ENCODE assay signal across 26 mouse cellular contexts in the genomic region with DNA sequence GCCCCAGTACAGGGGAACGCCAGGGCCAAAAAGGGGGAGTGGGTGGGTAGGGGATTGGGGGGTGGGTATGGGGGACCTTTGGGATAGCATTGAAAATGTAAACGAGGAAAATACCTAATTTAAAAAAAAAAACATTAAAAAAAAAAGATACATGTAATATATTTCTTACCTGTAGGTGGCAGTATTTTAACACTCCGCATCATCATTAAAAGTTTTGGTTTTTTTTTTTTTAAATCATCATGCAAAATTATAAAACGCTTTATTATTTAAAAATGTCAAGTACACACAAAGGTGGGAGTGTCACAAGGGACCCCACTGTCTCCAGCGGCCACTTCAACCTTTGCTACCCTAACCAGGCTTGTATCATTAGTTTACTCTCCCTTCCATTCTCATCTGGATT. TPM values are rescaled to one million over a fixed set of nuclear protein-coding genes. Genes with fewer than 3 reads are reported as not detected.
DNase-seq lines count a peak whose midpoint lies in the region; ATAC-seq and TF ChIP-seq lines count a peak whose summit lies in the region.
"Not testable (repeated sequence)": the region's sequence is repeated elsewhere in the genome, so short reads cannot be mapped to it uniquely, and the experiment has no call there.
"Had no signal": no experiment of that assay in that cellular context is flagged by ENCODE, and none has a peak within 500 bp of the region (broad histone marks: within the 10 kb centered on the region; RNA-seq: fewer than 3 reads in every experiment).

No protein-coding gene starts in this region.

- WGBS in heart, adult 2 months, result 11% methylated on average over 4 of the region's 5 CpGs
- WGBS in heart, embryonic 14.5 days, result 16% methylated on average over 4 of the region's 5 CpGs
- 16% methylated on average over 4 of the region's 5 CpGs for whole genome bisulfite sequencing in intestine, postnatal 0 days
- WGBS in liver, adult 2 months, result 19% methylated on average over 4 of the region's 5 CpGs

- not testable (repeated sequence) for H3K4me1 ChIP-seq in heart, adult 2 months (ENCODE audit: control insufficient read depth, insufficient read depth, low read length); heart, embryonic 14.5 days (ENCODE audit: control insufficient read depth in 2 of 2, insufficient read depth in 2 of 2, low read length in 2 of 2); intestine, postnatal 0 days (replicated peaks; ENCODE audit: control insufficient read depth, insufficient read depth, low read length); liver, adult 2 months (ENCODE audit: control insufficient read depth, insufficient read depth, low read length)

- POLR2A ChIA-PET in Patski (lab: Charles Lee), result not testable (repeated sequence)

- not testable (repeated sequence) for TF ChIP-seq POLR2A in heart, adult 2 months (IDR thresholded peaks at IDR 0.05; ENCODE audit: insufficient read depth, low read depth, low read length); liver, adult 2 months (IDR thresholded peaks at IDR 0.05; ENCODE audit: extremely low read depth, insufficient read depth, low read length); myocyte (IDR thresholded peaks at IDR 0.05; ENCODE audit: insufficient read length, low read depth)

- H3ac ChIP-seq in myocyte (ENCODE audit: control insufficient read depth, insufficient read length), result not testable (repeated sequence)

- not testable (repeated sequence) for H3K9me3 ChIP-seq in heart, embryonic 14.5 days (ENCODE audit: control insufficient read depth, low read length); intestine, postnatal 0 days (ENCODE audit: control insufficient read depth)

- DNase-seq in Patski (ENCODE audit: low read depth, low spot score); heart, adult 2 months; liver, adult 2 months (ENCODE audit: extremely low read depth, low read depth, low spot score): not testable (repeated sequence)

- in situ Hi-C loops in Patski (cut with MboI; ENCODE audit: low pct_unique_long_range_greater_than_20kb), result loop anchor here (10.0 kb wide), 1 partner anchor 228 kb away; no protein-coding TSS in a partner anchor

- H3K27me3 ChIP-seq in Patski, result peaks cover 33% of the 10 kb centered on the region
- H3K27me3 ChIP-seq in heart, adult 2 months (ENCODE audit: control insufficient read depth, insufficient read depth, low read length); heart, embryonic 14.5 days (ENCODE audit: control insufficient read depth, insufficient read depth, low read length); intestine, postnatal 0 days (replicated peaks; ENCODE audit: control insufficient read depth, insufficient read depth, low read length); liver, adult 2 months (ENCODE audit: control insufficient read depth, insufficient read depth, low read length); myocyte (ENCODE audit: control insufficient read depth, insufficient read depth, insufficient read length): not testable (repeated sequence)

- not testable (repeated sequence) for H3K36me3 ChIP-seq in heart, adult 2 months (ENCODE audit: control insufficient read depth, insufficient read depth, low read length); heart, embryonic 14.5 days (ENCODE audit: control insufficient read depth, insufficient read depth, low read length); intestine, postnatal 0 days (ENCODE audit: control insufficient read depth, insufficient read depth); liver, adult 2 months (ENCODE audit: control insufficient read depth, insufficient read depth, low read length); myocyte (ENCODE audit: control insufficient read depth, insufficient read depth)

- peak overlapping the region; percentile 34 for H3K4me2 ChIP-seq in heart, embryonic 14.5 days (ENCODE audit: low read length)
- not testable (repeated sequence) for H3K4me2 ChIP-seq in intestine, postnatal 0 days (replicated peaks; ENCODE audit: low read depth)
- H3K4me2 ChIP-seq in myocyte (ENCODE audit: low read depth), result peak overlapping the region; percentile 72

- TF ChIP-seq CTCF in Patski (IDR thresholded peaks at IDR 0.05), result peak; percentile 36
- TF ChIP-seq CTCF in heart, adult 2 months (IDR thresholded peaks at IDR 0.05), result peak; percentile 69
- TF ChIP-seq CTCF in intestine, postnatal 0 days (IDR thresholded peaks at IDR 0.05; ENCODE audit: low read depth), result peak; percentile 43; the same call in 1 of the 2 replicates
- peak; percentile 39 for TF ChIP-seq CTCF in liver, adult 2 months (IDR thresholded peaks at IDR 0.05; ENCODE audit: low read depth, low read length)

- H3K9ac ChIP-seq in heart, adult 2 months (ENCODE audit: low read depth, low read length); intestine, postnatal 0 days (ENCODE audit: low read depth, low read length); liver, adult 2 months (ENCODE audit: low read depth, low read length): not testable (repeated sequence)
- H3K9ac ChIP-seq in heart, embryonic 14.5 days (ENCODE audit: low read length), result peak overlapping the region; percentile 54; the same call in 1 of the 2 replicates

- ATAC-seq in Patski; heart, embryonic 14.5 days (ENCODE audit: insufficient number of reproducible peaks, insufficient read depth, low FRiP score, low read depth); intestine, postnatal 0 days: not testable (repeated sequence)

- not testable (repeated sequence) for H3K27ac ChIP-seq in heart, adult 2 months; intestine, postnatal 0 days (ENCODE audit: low read depth, low read length); liver, adult 2 months (replicated peaks; ENCODE audit: insufficient read depth, low read depth, low read length)
- peak overlapping the region; percentile 79 to 82; a peak in 2 of 4 replicates for H3K27ac ChIP-seq in heart, embryonic 14.5 days (replicated peaks in 1 of 2; ENCODE audit: control insufficient read depth in 1 of 2, insufficient read depth in 1 of 2, low read depth in 2 of 2, low read length in 2 of 2)

- intact Hi-C loops in heart, adult 2 months (cut with DNase I), result not testable (repeated sequence)

- H3K79me2 ChIP-seq in heart, adult 2 months (replicated peaks; ENCODE audit: control insufficient read depth, insufficient read depth, low read length); liver, adult 2 months (ENCODE audit: control insufficient read depth, insufficient read depth, low read length); myocyte (ENCODE audit: control insufficient read depth, insufficient read depth): not testable (repeated sequence)

- CTCF ChIA-PET in Patski (lab: Charles Lee), result interaction anchor here (2.9 to 5.4 kb wide), 2 partner anchors 91 kb away, joined by 13 to 31 read pairs; no protein-coding TSS in a partner anchor

- not testable (repeated sequence) for TF ChIP-seq EP300 in heart, adult 2 months (IDR thresholded peaks at IDR 0.05; ENCODE audit: insufficient read depth, low read depth, low read length)

- not testable (repeated sequence) for H3K4me3 ChIP-seq in heart, adult 2 months; heart, embryonic 14.5 days (ENCODE audit: control insufficient read depth in 1 of 2, insufficient read depth in 1 of 2, low read depth in 1 of 2, low read length in 2 of 2); intestine, postnatal 0 days (ENCODE audit: low read depth, low read length); liver, adult 2 months (ENCODE audit: insufficient read depth, low read depth, low read length); myocyte

RNA-seq across cellular contexts. Expression of a gene that starts 26.7 kb away (rescaled TPM):
- polyA plus RNA-seq in Patski (2021), result 5.8 TPM
- 1 to 10 TPM; 1.2 to 1.3 TPM for total RNA-seq in heart, adult 2 months (2021)
- 0.47 and 0.94 TPM in 2 replicates for polyA plus RNA-seq in heart, adult 2 months (2012; rRNA removed)
- polyA plus RNA-seq in heart, embryonic 14.5 days (2014; fragmentation: Nextera tagmentation; extraction: Ambion mirVana), result 13.8 and 13.9 TPM in 2 replicates
- polyA plus RNA-seq in intestine, postnatal 0 days (2015; fragmentation: Nextera tagmentation; extraction: Ambion mirVana), result 3.6 and 4.3 TPM in 2 replicates
- 0.54 and 0.83 TPM in 2 replicates for total RNA-seq in liver, adult 2 months (2014; rRNA removed)
- 0.31 and 0.32 TPM in 2 replicates for polyA plus RNA-seq in liver, adult 2 months (2012; rRNA removed)
- polyA plus RNA-seq in myocyte (2012; fragmentation: generic; extraction: Trizol), result 2.0 TPM

RNA-seq across cellular contexts. Expression of a gene that starts 30.4 kb away (rescaled TPM):
- polyA plus RNA-seq in Patski (2021) (not detected), myocyte (2012; fragmentation: generic; extraction: Trizol) (not detected)
- not detected for total RNA-seq in heart, adult 2 months (2021)
- polyA plus RNA-seq in heart, adult 2 months (2012; rRNA removed), result not detected in 2 replicates
- not detected in 2 replicates for polyA plus RNA-seq in heart, embryonic 14.5 days (2014; fragmentation: Nextera tagmentation; extraction: Ambion mirVana)
- polyA plus RNA-seq in intestine, postnatal 0 days (2015; fragmentation: Nextera tagmentation; extraction: Ambion mirVana), result not detected in 2 replicates
- total RNA-seq in liver, adult 2 months (2014; rRNA removed), result not detected in 2 replicates
- polyA plus RNA-seq in liver, adult 2 months (2012; rRNA removed), result not detected in 2 replicates
- total RNA-seq: adrenal gland, adult 18-20 months; adrenal gland, postnatal 25 days; gastrocnemius, postnatal 10 days; heart, postnatal 4 days; layer of hippocampus, adult 8-10 months; layer of hippocampus, postnatal 25 days; left cerebral cortex, postnatal 4 days had no signal
- polyA plus RNA-seq: cerebellum, adult 2 months; embryonic facial prominence, embryonic 14.5 days; erythroblast, embryonic 14.5 days; forebrain, embryonic 11.5 days; forebrain, embryonic 16.5 days; hindbrain, embryonic 13.5 days; kidney, embryonic 15.5 days; limb, embryonic 14.5 days; liver, embryonic 13.5 days; lung, adult 2 months; midbrain, embryonic 15.5 days; neural tube, embryonic 12.5 days; stomach, embryonic 14.5 days had no signal
